Mouse (Mus musculus): ENCODE measurements around the gene Timm13.

Timm13 gene

GRCm38 (mm10) chr10:80900318-80901247, at the start of gene Timm13:
Gene Timm13, minus strand, starts transcription at chr10:80900969.
- DNase-seq (ENCODE audit: low spot score) = peak; percentile 81

- no peak for DNase-seq (ENCODE audit: low spot score)
Observed at GRCm38 (mm10) chr10:80950314-80950713, 49.5 kb upstream of the Timm13 start.

- no peak for DNase-seq (ENCODE audit: low spot score)
Observed at GRCm38 (mm10) chr10:80949081-80949480, 48.3 kb upstream of the Timm13 start.

DNA sequence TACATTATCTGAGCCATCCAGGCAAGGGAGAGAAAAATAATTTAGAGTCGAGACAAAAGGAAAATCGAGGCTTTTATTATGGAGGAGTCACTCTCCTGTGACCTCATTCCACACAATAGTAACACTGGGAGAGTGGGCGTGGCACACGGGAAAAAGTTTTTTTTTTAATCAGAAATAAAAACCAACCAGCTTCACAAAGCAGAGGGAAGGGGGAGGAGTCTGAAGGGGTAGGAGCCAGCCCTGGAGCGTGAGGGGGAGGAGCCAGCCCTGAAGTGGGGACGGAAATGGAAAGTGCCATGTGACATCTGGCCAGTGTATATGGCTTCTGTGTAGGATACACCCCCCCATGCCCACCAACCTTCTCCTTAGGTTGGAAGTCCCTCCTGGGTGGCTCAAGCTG, 47.8 kb upstream of the Timm13 start:
- DNase-seq (ENCODE audit: low spot score) = no peak

- no peak for DNase-seq (ENCODE audit: low spot score)
Observed at GRCm38 (mm10) chr10:80947802-80948201, 47.0 kb upstream of the Timm13 start.

GRCm38 (mm10) chr10:80946684-80947437, 46.1 kb upstream of the Timm13 start:
- no peak for DNase-seq (ENCODE audit: low spot score)

- DNase-seq (ENCODE audit: low spot score) = no peak
Observed at GRCm38 (mm10) chr10:80944231-80944630, 43.5 kb upstream of the Timm13 start.

DNA sequence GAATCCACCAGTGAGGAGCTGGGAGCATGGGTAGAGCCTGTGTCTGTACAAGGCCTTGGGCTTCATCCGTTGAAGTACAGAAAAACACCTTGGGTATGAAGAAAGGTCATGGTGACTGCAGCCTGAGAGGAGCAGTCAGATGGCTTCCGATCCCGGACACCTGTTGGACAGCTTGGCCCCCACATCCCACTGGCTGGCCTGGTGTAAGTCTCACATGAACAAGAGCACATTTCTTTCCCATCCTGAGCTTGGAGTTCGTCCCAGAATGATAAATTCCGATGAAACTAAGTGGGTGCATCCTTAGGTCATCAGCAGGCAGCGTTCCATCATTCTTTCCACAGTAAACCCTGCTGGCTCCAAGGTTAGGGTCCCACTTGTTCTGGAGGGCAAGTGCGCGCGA, 42.9 kb upstream of the Timm13 start:
- DNase-seq (ENCODE audit: low spot score) = no peak

DNA sequence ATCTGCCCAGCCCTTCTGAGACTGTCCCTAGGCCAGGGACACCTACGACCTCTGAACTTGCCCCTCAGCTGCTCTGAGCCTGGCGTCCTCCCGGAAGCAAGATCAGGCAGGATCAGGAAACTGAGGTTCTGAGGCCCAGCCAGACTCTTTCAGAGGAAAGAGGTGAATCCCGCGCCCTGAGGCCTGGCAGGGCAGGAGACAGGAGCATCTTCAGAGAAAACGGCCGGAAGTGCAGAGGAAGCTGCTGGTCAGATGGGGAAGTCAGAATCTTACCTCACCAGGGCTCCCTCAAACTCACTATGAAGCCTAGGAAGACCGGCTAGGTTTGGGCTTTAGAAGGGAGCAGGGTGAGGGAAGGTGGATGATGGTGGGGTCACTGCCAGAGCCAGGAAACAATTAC, 42.1 kb upstream of the Timm13 start:
- no peak for DNase-seq (ENCODE audit: low spot score)

DNA sequence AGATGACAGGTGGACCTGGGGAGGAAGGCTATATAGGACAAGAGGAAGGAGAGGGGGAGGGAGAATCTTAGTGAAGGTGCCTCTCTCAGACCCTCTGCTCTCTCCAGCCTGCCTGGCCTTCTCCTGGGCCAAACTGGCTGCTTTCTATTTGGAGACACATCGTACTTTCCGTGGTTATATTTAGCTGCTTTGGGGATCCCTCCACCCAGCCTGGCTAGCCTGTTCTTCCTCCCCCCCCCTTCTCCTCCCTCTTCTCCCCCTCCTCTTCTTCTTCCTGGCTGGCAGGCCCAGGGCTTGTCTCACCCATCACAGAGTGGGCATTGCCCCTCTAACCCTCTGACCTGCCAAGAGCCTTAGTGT, 40.2 kb upstream of the Timm13 start:
- DNase-seq (ENCODE audit: low spot score) = no peak

GRCm38 (mm10) chr10:80940320-80940987, 39.7 kb upstream of the Timm13 start:
- no peak for DNase-seq (ENCODE audit: low spot score)

- DNase-seq (ENCODE audit: low spot score) = no peak
Observed at GRCm38 (mm10) chr10:80939671-80940070, 38.9 kb upstream of the Timm13 start.

DNA sequence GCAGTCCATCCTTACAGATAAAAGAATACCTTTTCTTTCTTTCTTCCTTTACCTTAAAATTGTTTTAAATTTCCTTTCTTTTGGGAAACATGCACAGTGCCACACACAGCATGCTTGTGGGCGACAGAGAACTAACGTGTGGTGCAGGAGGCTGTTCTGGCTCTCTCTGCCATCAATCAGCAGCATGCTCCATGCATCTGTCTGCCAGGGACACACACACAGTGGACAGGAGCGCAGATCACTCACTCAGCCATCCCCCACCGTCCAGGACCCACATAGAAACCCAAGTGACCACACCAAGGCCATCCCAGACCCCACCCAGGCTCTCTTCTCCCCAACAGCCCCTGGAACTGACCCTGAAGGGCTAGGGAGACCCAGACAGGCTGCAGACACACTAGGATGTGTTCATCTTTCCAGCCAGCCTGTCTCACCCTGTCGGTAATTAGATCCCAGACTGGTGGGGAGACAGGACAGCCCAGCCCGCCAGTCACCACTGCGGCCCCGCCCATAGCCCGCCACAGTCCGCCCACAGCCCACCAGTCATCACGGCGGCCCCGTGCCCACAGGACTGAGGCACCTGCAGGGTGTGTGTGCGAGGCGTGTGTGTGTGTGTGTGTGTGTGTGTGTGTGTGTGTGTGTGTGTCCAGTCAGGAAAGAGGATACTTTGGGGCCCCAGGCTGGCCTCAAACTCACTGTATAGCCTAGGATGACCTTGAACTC, 38.2 kb upstream of the Timm13 start:
- no peak for DNase-seq (ENCODE audit: low spot score)

DNA sequence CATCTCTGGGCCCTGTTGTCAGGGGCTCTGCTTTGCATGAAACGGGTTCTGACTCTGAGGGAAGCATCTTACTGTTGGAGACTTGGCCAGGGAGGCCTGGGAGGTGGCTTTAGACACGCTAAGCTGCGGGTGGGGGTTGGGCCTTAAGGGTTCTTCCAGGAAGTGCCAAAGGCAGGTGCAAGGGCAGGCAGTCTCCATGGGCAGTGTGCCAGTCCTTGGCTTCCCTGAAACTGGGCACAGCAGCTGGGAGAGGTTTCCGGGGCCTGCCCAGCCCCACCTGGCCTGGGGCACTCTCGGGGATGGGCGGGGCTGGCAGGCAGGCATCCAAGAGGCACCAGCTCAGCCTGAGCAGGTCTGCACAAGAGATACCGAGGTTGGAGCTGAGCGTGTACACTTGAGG, 36.9 kb upstream of the Timm13 start:
- no peak for DNase-seq (ENCODE audit: low spot score)

GRCm38 (mm10) chr10:80936810-80937164, 36.0 kb upstream of the Timm13 start:
- no peak for DNase-seq (ENCODE audit: low spot score)

DNA sequence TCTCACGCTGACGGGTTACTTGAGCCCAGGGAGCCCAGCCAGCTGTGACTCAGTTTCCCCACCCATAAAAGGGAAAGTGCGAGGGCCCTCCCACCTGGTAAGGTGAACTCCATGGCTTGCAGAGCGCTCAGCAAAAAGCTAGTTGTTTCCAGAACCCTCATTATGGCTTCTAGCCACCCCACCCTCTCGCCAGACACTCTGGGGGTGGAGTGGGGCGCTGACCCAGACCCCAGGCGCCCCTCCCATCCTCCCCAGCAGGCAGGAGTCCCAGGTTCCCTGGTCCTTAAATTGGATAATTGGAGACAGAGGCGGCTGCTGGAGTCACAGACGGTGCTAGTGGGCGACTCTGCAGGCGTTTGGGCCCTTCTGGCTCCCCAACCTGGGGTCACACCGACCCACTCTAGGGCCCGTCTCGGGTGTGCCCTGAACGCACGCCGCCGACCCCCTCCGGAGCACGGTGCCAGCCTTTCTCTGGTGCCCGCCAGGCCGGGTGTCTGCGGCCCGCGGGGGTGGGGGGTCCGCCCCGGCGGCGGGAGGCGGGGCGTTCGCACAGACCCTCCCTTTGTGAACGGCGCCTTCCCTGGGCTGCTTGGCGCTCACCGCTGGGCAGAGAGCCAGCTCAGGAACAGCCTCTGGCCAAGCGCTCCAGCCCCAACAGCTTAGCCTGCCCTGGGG, 35.5 kb upstream of the Timm13 start:
- peak; percentile 61 for DNase-seq (ENCODE audit: low spot score)

GRCm38 (mm10) chr10:80935698-80936097, 34.9 kb upstream of the Timm13 start:
- no peak for DNase-seq (ENCODE audit: low spot score)

- no peak for DNase-seq (ENCODE audit: low spot score)
Observed at GRCm38 (mm10) chr10:80935241-80935640, 34.5 kb upstream of the Timm13 start.

GRCm38 (mm10) chr10:80934136-80934985, 33.6 kb upstream of the Timm13 start:
- DNase-seq (ENCODE audit: low spot score) = no peak

DNA sequence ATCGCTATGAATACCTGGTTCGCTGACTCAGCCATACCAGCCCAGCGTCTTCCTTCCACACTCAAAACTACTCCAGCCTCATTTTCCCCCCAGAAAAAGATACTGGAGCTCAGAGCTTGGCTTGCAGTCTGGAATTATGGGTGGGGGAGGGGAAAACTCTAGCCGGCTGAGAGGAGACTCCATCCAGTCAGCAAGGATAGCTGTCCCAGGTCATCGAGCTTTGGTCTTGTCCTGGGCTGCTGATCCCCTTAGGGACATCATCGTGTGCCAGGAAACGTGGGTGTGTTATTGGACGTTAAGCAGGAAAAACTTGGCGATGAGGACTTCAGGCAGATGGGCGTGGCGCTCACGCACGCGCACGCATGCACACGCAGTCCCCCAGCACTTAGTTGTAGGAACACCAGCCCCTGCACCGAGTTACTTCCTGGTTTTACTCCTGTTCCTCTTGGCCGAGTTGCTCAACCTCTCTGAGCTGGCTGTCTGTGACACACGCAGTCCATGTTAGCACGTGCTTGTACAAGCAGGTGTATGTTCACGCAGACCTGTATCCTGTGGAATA, 32.7 kb upstream of the Timm13 start:
- DNase-seq (ENCODE audit: low spot score) = no peak

All from ovary, postnatal 10 days (tissue).